Mouse (Mus musculus) gastrocnemius, adult 2 months (tissue): ENCODE measurements around the gene Mpg. TPM values are rescaled to one million over a fixed set of nuclear protein-coding genes. Genes with fewer than 3 reads are reported as not detected.

Source experiments
- DNase-seq: peaks from one replicate; pipeline ENCODE4 v3.0.0; 2022
- H3K27ac ChIP-seq: fragments of 200-600 bp; 2 replicates; pipeline ENCODE4 v1.8.1; 2022; ENCODE audit warnings: mild to moderate bottlenecking
- H3K4me3 ChIP-seq: fragments of 200-600 bp; 2 replicates; pipeline ENCODE4 v1.8.1; 2022; ENCODE audit warnings: mild to moderate bottlenecking, moderate library complexity
- CTCF ChIP-seq: fragments of 200-600 bp; IDR thresholded peaks from 2 replicates; pipeline ENCODE4 v1.8.1; 2022; ENCODE audit warnings: antibody characterized with exemption, mild to moderate bottlenecking, moderate library complexity
- intact Hi-C: fragments of 180-260 bp; cut with DNase I; formaldehyde crosslinking; loops from one replicate; pipeline ENCODE4 v1.15.1; 2025
- total RNA-seq, 2 experiments: library from RNA; stranded (reverse); gene quantifications; 2 replicates each; pipeline ENCODE4 v1.2.3; 2021

Mpg gene
- total RNA-seq, 2 experiments from 2014 or later = 3.1 to 5.3 TPM

- H3K4me3 ChIP-seq = no peak overlapping the region
- TF ChIP-seq CTCF = no peak
- H3K27ac ChIP-seq = no peak overlapping the region
- intact Hi-C loops = no loop called here
- DNase-seq = no peak
Observed at GRCm38 (mm10) chr11:32280646-32281045, 54.3 kb downstream of the Mpg start.

DNA sequence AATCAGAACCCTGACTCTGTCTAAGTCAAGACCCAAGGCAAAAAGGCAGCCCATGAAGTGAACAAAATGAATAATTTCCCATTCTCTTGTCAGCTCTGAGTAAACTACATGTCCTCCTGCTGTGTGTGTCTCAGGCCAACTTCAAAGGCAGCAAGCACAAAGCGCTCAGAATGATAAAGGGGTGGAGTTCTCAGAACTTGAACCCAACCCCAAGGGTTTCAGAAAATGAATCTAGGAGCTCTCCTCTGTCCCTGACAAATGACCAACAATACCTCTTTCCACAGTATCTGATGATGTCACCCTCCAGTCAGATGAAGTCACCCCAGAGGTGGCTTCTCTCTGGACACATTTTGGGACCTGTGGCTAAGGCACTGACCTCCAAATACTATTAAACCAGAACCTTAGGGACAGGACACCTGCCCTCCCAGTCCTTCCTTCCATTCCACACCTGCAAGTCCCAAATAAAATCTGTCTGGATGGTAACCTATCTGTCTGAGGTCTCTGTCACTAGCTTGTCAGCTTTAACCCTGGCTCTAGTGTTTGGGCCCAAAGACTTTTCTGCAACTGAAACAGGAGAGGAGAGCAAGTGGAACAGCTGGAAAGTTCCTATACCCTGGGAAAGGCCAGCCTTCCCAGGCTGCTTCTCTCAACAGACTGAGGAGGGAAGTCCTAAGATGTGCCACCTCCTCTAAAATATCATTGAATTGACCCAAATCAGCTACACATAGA, 55.3 kb downstream of the Mpg start:
- no peak for TF ChIP-seq CTCF
- DNase-seq = no peak
- no peak overlapping the region for H3K27ac ChIP-seq

More for the DNA sequence above, 55.3 kb downstream of the Mpg start:
- intact Hi-C loops = no loop called here
- no peak overlapping the region for H3K4me3 ChIP-seq

Other genes with a start within 250 kb of the Mpg start
- not detected for gene Nsg2, start 226.0 kb upstream of the Mpg start, total RNA-seq
- not detected for gene Il9r, start 26.2 kb upstream of the Mpg start, total RNA-seq
- gene Snrnp25, start 21.1 kb upstream of the Mpg start, total RNA-seq = 1 to 10 TPM; 9.5 to 9.7 TPM
- 10 to 100 TPM; 17.9 to 19.9 TPM for gene Rhbdf1, start 4.2 kb upstream of the Mpg start, total RNA-seq
- gene Nprl3, start 41.2 kb downstream of the Mpg start, total RNA-seq = 10 to 100 TPM; 25.6 to 29.6 TPM
- not detected for gene Hba-x, start 49.9 kb downstream of the Mpg start, total RNA-seq
- gene Hba-a1, start 57.0 kb downstream of the Mpg start, total RNA-seq = 100 to 1,000 TPM; 219 to 309 TPM
- not detected for gene Hbq1b, start 60.5 kb downstream of the Mpg start, total RNA-seq
- gene Hba-a2, start 70.0 kb downstream of the Mpg start, total RNA-seq = 100 to 1,000 TPM; 153 to 208 TPM
- gene Hbq1a, start 73.6 kb downstream of the Mpg start, total RNA-seq = not detected
- gene Sh3pxd2b, start 121.3 kb downstream of the Mpg start, total RNA-seq = 1 to 10 TPM; 2.5 to 7.1 TPM
- 10 to 100 TPM in 1 of 2 experiments, 1 to 10 TPM in 1; 9.3 to 12.1 TPM for gene Ubtd2, start 228.9 kb downstream of the Mpg start, total RNA-seq